Mouse (Mus musculus) ovary, adult 18-20 months (tissue): Measurements from ENCODE around the gene Agpat4.
"Not testable (repeated sequence)": the region's sequence is repeated elsewhere in the genome, so short reads cannot be mapped to it uniquely, and the experiment has no call there.

Experiments used
- DNase-seq: peaks from one replicate; pipeline ENCODE4 v3.0.0; 2022; ENCODE audit warnings: low spot score, mixed read lengths

Gene Agpat4

DNA sequence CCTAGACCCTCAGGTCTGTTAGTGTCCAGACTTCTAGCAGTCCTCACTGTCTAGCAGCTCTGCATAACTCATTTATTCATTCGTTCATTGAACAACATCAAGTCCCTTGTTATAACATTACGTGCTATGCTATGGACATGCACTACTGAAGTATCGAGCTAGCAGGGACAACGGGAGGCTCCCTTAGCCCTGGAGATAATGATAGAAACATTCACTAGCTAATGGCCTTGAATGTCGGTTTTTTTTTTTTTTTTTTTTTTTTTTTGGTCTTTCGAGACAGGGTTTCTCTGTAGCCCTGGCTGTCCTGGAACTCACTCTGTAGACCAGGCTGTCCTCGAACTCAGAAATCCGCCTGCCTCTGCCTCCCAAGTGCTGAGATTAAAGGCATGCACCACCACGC, 3.8 kb downstream of the Agpat4 start:
- not testable (repeated sequence) for DNase-seq

GRCm38 (mm10) chr17:12123168-12123567, 4.7 kb downstream of the Agpat4 start:
- no peak for DNase-seq

GRCm38 (mm10) chr17:12127056-12127455, 8.6 kb downstream of the Agpat4 start:
- no peak for DNase-seq

DNA sequence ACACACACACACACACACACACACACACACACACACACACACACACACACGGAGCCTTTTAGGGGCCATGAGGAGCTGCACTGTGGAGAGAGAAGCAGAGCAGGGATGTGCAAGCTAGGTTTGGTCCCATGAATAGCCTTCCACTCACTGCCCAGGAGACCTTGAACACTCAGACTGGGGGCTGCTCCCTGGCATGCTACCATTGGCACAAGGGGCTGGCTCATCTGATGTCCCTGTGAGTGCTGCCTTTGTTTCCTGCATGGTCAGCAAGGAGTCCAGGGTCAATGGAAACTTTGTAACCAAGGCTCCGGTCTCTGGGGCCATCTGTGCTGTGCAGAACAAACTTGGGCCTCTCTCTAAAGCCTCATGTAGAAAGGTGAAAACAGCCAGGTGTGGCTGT, 10.5 kb downstream of the Agpat4 start:
- no peak for DNase-seq

DNA sequence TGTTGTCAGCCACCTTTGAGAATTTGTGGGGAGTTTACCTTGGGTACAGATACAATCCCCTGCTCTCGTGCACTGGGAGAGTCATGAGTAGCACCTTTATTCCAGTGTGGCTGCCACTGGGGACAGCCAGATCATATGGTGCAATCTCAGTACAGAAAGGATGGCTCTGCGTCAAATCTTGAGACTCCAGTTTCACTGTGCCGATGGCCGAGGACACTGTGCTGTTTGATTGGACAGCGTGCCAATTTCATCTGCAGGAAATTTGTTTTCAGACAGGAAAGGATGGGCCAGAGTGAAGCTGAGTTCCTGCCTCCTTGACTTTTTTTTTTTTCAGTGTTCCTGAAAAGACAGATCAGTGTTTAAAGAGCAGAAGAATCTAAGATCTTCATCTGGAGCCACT, 12.7 kb downstream of the Agpat4 start:
- DNase-seq: no peak

DNA sequence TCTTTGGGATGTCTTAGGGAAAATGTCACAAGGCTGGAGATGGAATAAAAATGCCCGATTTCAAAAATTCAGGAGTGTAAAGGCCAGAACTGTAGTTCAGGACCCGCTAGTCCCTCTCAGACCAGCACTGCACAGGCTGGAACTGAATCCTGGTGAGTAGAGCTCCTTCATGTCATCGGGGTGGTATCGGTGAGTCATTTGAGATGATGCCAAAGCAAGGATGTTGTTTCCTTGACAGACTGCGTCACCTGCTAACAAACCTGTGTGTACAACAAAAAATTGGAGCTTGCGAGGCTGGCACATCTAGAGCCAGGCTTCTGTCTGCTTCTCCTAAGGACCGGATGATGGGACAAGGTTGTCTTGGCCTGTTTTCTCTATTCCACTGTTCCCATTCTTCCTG, 13.1 kb downstream of the Agpat4 start:
- DNase-seq: no peak

DNA sequence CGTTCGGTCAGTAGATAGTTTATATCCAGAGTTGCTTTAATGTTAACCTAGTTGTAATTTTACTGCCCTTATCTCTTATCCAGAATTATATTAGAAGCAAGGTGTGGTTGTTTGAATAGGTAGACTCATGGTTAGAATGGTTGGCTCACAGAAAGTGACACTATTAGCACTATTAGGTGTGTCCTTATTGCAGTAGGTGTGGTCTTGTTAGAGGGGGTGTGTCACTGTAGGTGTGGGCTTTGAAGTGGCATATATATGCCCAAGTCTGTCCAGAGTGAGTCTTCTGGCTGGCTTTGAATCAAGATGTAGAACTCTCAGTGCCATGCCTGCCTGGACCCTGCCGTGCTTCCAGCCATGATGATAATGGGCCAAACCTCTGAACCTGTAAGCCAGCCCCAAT, 14.4 kb downstream of the Agpat4 start:
- no peak for DNase-seq

DNA sequence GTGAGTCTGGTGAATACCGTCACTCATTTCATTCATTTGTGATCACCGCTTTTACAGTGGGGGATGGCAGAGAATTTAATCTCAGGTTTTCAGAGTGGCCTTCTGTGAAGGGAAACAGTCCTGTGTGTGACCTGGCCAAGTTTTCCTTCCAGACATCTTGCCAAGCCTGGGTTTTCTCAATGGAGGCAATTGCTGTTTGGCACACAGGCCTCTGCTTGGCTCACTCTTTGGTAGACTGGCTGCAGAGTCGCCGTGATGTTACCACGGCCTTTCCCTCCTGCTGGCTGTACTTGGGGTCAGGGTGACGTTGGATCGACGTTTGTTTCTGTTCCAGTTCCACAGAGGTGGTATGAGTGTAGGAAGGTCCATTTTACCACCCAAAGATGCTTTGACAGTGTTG, 15.5 kb downstream of the Agpat4 start:
- DNase-seq: no peak

- no peak for DNase-seq
Measured at GRCm38 (mm10) chr17:12134975-12135633, 16.6 kb downstream of the Agpat4 start.

DNA sequence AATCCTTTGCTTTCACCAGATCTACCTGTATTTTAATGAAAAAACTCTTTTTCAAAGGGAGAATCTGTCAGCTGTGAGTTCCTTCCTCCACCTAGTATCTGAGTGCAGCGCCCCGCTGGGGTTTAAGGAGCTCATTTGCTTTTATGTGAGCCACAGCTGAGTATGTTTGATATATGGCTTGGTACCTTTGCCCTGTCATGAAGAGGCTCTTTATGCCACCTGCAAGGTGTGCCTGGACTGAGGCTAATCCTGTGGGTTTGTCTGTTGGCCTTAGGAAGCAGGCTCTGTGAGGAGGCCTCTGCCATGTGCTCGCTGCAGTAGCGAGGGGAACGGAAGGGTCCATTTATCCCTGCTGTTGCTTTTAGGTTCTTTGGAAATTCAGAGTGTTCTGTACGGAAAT, 19.9 kb downstream of the Agpat4 start:
- DNase-seq: no peak

DNA sequence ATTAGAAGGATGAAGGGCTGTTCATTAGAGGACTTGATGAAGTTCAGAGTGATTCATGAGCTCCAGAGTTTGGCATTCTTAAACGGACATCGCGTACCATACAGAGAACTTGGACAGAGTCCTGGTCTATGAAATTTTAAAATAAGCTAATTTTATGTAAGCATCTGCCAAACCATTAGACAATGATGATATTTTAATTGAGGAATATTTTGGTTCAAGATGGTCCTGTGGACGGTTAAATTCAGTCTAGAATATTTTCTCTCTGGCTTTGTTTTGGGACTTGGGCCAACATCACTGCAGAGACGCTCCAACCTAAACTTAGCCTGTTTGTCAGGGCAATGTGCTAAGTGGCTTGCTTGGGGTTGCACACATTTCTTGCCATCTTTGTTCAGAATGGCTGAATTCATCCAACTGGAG, 25.5 kb downstream of the Agpat4 start:
- DNase-seq: no peak

DNA sequence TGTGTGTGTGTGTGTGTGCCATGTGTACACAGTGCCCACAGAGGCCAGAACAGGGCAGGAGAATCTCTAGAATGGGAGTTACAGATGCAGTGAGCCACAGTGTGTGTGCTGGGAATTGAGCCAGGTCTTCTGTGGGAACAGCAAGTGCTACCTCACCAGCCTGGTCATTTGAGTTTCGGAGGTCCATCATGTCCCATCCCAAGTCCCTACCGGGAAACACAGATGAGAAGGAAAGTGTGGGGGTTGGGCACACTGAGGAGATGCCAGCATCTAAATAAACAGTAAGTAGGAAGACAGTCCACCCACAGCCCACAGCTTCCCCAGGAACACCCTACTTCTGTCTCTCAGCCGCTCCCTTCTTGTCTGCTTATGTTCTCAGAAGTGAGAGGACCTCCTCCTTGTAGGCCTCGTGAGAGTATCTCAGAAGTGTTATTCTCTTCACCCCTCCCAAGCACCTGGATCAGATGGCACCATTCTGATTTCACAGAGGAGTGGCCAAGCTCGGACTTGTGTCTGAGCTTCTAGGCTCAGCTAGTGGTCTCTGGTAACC, 27.7 kb downstream of the Agpat4 start:
- no peak for DNase-seq

DNA sequence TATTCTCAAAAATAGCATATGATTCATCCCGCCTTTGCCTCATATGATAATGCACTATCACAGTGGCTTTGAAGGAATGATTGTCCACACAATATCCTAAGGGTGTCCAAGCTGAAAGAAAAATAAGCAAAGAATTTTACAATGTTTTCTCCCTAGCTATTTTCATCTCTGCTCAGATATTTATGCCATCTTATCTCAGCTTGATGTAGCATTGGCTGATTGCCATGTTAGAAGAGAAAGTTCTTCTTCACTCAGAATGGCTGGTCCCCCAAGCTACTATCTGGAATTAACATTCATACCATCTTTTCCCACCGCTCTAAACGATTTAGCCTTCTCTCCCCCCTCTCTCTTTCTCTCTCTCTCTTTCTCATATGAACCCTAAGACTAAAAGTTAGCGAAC, 29.3 kb downstream of the Agpat4 start:
- no peak for DNase-seq

- no peak for DNase-seq
Measured at GRCm38 (mm10) chr17:12149232-12149861, 30.8 kb downstream of the Agpat4 start.

GRCm38 (mm10) chr17:12150970-12151369, 32.5 kb downstream of the Agpat4 start:
- DNase-seq: no peak

- no peak for DNase-seq
Measured at GRCm38 (mm10) chr17:12154260-12154659, 35.8 kb downstream of the Agpat4 start.

- DNase-seq: no peak
Measured at GRCm38 (mm10) chr17:12155236-12155635, 36.7 kb downstream of the Agpat4 start.

DNA sequence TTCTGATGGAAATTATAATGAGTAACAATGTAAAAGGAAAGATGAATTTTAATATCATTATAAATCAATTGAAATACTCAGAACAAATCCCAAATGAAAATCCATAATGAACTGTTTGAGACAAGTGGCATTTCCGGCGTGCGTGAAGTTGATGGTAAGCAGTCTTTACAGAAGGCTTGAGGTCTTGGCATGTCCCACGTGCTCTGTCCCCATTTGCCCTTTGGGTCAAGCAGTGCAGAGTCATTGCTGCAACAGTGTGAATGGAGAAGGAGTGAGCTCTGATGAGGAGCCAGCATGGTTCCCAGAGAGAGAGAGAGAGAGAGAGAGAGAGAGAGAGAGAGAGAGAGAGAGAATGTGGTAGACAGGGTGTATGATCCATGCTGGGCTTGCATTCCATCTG, 37.4 kb downstream of the Agpat4 start:
- DNase-seq: no peak

- no peak for DNase-seq
Measured at GRCm38 (mm10) chr17:12156661-12157060, 38.2 kb downstream of the Agpat4 start.

- DNase-seq: no peak
Measured at GRCm38 (mm10) chr17:12157203-12157602, 38.7 kb downstream of the Agpat4 start.

DNA sequence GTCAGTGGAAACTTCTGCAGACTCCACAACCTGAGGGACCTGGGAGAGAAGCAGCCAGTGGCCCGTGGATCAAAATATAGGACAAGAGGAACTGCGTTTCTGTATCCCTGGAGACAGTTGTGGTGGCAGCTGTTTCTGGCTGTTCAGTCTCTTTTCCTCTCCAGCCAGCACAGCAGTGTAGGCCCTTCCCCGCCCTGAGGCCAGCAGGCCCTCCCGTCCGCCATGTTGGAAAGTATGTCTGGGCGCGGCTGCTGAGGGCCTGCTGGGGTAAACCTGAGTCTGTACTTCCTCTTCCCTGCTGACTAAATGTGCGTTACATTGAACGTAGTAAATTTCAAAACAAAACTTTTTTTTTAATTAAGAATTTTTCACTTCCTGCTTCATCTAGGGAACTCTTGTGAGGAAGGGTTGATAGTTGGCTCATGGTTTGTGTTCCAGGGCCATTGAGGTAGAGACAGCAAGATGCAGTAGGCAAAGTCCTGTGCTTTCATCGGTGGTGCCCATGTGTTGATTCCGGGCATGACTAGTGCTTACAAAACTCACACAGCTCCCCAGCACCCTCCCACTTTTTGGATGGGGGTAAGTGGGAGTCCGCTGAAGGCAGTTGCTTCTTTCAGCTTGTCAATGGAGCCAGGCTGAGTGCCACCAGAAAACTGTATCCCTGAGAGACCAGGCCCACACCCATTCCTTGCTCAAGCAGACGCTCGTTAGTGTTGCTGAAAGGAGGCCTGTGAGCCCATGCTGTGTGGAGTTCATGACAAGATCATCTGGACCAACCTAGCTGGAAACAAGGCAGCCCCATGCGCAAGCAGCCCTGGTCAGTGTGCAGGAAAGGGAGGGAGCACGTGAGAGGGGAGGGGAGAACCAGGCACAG, 40.9 kb downstream of the Agpat4 start:
- no peak for DNase-seq

DNA sequence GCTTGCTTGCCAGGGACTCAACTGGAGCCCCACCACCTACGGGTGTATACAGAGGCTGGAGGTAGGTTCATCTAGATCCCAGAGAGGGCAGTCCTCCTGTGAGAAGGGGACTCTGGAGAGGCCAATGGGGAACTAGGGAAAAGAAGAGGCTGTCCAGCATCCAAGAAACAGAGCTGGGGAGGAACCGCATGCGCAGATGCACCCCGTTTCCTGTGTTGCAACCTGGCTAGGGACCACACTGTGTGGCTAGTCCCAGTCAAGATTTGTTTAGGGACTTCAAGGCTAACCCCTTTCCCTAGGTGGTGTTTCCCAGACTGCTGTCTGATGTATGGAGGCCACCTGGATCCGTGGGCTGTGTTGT, 41.5 kb downstream of the Agpat4 start:
- no peak for DNase-seq

DNA sequence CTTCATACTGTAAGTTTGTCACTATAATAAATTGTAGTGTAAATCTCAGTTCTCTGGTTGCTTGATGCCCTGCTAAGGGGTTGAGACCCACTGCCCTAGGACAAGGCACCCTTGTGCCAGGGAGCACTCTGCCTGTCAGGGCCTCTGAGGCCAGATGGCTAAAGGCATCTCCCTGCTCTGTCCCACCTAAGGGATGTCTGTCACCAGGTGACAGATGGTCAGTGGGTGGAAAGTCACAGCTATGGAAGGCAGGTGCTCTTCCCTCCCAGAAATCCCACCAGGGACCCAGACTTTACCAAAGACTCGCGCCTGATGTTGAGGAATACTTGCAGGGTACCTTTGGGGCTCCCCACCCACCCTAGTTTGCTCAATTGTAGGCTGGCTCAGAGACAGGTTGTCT, 42.0 kb downstream of the Agpat4 start:
- no peak for DNase-seq
